Mouse (Mus musculus): ENCODE measurements at regions not wholly inside any gene's neighbourhood (a gene's known extent, or its start where the extent isn't known, plus 50 kb on each side); places are given as distances from the start of the nearest gene placed in this dataset.

- no peak for DNase-seq (ENCODE audit: inconsistent age in 2 of 2, low spot score in 1 of 2)
Measured at GRCm38 (mm10) chr10:96944229-96944628, 327.4 kb downstream of the Btg1 start.

- no peak for DNase-seq (ENCODE audit: inconsistent age in 2 of 2, low spot score in 1 of 2)
Measured at GRCm38 (mm10) chr10:96947971-96948370, 331.2 kb downstream of the Btg1 start.

GRCm38 (mm10) chr10:96948871-96949270, 332.1 kb downstream of the Btg1 start:
- no peak for DNase-seq (ENCODE audit: inconsistent age in 2 of 2, low spot score in 1 of 2)

- peak; percentile 5 to 34 for DNase-seq (ENCODE audit: inconsistent age in 2 of 2, low spot score in 1 of 2)
Measured at GRCm38 (mm10) chr10:96955036-96955775, 338.4 kb downstream of the Btg1 start.

- DNase-seq (ENCODE audit: inconsistent age in 2 of 2, low spot score in 1 of 2) = no peak
Measured at GRCm38 (mm10) chr10:96955776-96956448, 339.1 kb downstream of the Btg1 start.

- DNase-seq (ENCODE audit: inconsistent age in 2 of 2, low spot score in 1 of 2) = no peak
Measured at GRCm38 (mm10) chr10:96956449-96956834, 339.6 kb downstream of the Btg1 start.

GRCm38 (mm10) chr10:96957019-96957418, 340.2 kb downstream of the Btg1 start:
- DNase-seq (ENCODE audit: inconsistent age in 2 of 2, low spot score in 1 of 2) = no peak

GRCm38 (mm10) chr10:96969825-96970224, 353.0 kb downstream of the Btg1 start:
- no peak for DNase-seq (ENCODE audit: inconsistent age in 2 of 2, low spot score in 1 of 2)

- no peak for DNase-seq (ENCODE audit: inconsistent age in 2 of 2, low spot score in 1 of 2)
Measured at GRCm38 (mm10) chr10:96970737-96971136, 353.9 kb downstream of the Btg1 start.

- no peak for DNase-seq (ENCODE audit: inconsistent age in 2 of 2, low spot score in 1 of 2)
Measured at GRCm38 (mm10) chr10:96971810-96972209, 355.0 kb downstream of the Btg1 start.

- DNase-seq (ENCODE audit: inconsistent age in 2 of 2, low spot score in 1 of 2) = no peak
Measured at GRCm38 (mm10) chr10:96974326-96974977, 357.6 kb downstream of the Btg1 start.

GRCm38 (mm10) chr10:96976691-96977090, 359.9 kb downstream of the Btg1 start:
- DNase-seq (ENCODE audit: inconsistent age in 2 of 2, low spot score in 1 of 2) = no peak

- no peak for DNase-seq (ENCODE audit: inconsistent age in 2 of 2, low spot score in 1 of 2)
Measured at GRCm38 (mm10) chr10:96980494-96980831, 363.7 kb downstream of the Btg1 start.

GRCm38 (mm10) chr10:96980832-96981515, 364.2 kb downstream of the Btg1 start:
- DNase-seq (ENCODE audit: inconsistent age in 2 of 2, low spot score in 1 of 2) = no peak

- DNase-seq (ENCODE audit: inconsistent age in 2 of 2, low spot score in 1 of 2) = no peak
Measured at GRCm38 (mm10) chr10:96981516-96981869, 364.7 kb downstream of the Btg1 start.

GRCm38 (mm10) chr10:97000871-97001270, 384.1 kb downstream of the Btg1 start:
- DNase-seq (ENCODE audit: inconsistent age in 2 of 2, low spot score in 1 of 2) = no peak

- DNase-seq (ENCODE audit: inconsistent age in 2 of 2, low spot score in 1 of 2) = no peak
Measured at GRCm38 (mm10) chr10:97008873-97009272, 392.1 kb downstream of the Btg1 start.

GRCm38 (mm10) chr10:97009859-97010258, 393.1 kb downstream of the Btg1 start:
- DNase-seq (ENCODE audit: inconsistent age in 2 of 2, low spot score in 1 of 2) = no peak

GRCm38 (mm10) chr10:97018641-97019040, 401.8 kb downstream of the Btg1 start:
- DNase-seq (ENCODE audit: inconsistent age in 2 of 2, low spot score in 1 of 2) = no peak

GRCm38 (mm10) chr10:97028776-97029175, 412.0 kb downstream of the Btg1 start:
- no peak for DNase-seq (ENCODE audit: inconsistent age in 2 of 2, low spot score in 1 of 2)

GRCm38 (mm10) chr10:97030996-97031395, 414.2 kb downstream of the Btg1 start:
- no peak for DNase-seq (ENCODE audit: inconsistent age in 2 of 2, low spot score in 1 of 2)

- DNase-seq (ENCODE audit: inconsistent age in 2 of 2, low spot score in 1 of 2) = peak in 1 of 2 experiments; percentile 44
Measured at GRCm38 (mm10) chr10:97035371-97035786, 418.6 kb downstream of the Btg1 start.

Data from adrenal gland, adult (tissue).